Mouse (Mus musculus) left cerebral cortex, postnatal 14 days (tissue): Measurements from ENCODE around the gene Gm20388. TPM values are rescaled to one million over a fixed set of nuclear protein-coding genes. Genes with fewer than 3 reads are reported as not detected.
A peak's percentile ranks its signal among the peaks of the same experiment; 100 is the strongest.

Source experiments
- DNase-seq, 2 experiments: peaks; one replicate each; pipeline ENCODE4 v3.0.0; 2021 to 2022; ENCODE audit warnings: low spot score in 2 of 2, mixed read lengths in 1 of 2
- intact Hi-C: fragments of 180-260 bp; cut with DNase I; formaldehyde crosslinking; loops from one replicate; pipeline ENCODE4 v1.15.1; 2025
- total RNA-seq, 2 experiments: library from RNA; stranded (reverse); gene quantifications; 2 replicates each; pipeline ENCODE4 v1.2.3; 2021

Gene Gm20388
- total RNA-seq, 2 experiments from 2014 or later = 2.8 to 7.3 TPM

DNA sequence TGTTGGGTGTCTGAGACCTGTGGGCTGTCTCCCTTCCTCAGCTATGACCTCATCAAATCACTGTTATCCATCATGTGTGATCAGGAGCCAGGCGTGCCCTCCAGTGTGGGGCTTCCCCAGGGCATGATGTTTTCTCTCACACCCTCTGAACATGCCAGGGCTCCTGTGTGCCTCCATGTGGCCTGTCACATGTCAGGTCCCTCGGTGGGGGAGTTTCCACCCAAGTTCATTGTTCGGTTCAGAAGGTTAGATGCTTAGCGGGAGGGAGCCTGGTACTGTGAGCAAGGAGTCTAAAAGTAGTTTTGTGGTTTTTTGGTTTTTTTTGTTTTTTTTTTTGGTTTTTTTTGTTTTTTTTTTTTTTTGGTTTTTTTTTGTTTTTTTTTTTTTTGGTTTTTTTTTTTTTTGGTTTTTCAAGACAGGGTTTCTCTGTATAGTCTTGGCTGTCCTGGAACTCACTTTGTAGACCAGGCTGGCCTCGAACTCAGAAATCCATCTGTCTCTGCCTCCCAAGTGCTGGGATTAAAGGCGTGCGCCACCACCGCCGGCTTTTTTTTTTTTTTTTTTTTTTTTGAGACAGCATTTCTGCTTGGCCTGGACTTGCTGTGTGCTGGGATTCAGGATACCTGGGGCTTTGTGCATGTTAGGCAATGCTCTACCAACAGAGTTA is 553.4 kb downstream of the Gm20388 start:
- intact Hi-C loops = no loop called here
- no peak for DNase-seq

- intact Hi-C loops = no loop called here
- DNase-seq = no peak
Observed at GRCm38 (mm10) chr8:120464585-120464937, 553.9 kb downstream of the Gm20388 start.

- intact Hi-C loops = no loop called here
- peak; percentile 73 to 82 for DNase-seq
Observed at GRCm38 (mm10) chr8:120465710-120466109, 555.1 kb downstream of the Gm20388 start.

DNA sequence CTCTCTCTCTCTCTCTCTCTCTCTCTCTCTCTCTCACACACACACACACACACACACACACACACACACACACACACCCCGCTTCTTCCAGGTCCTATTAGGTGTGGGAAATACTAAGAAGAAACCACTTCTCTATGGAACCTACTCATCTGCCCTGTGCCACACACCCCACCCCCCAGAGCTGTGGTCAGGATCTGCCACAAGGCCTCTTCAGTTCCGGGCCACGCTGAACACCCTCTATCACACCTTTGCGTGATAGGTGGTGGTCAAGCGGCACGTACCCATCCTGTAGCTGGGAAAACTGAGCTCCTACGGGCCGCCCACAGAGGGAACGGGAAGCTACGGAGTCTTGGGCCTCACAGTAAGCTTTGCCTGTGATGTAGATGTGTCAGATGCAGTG is 555.6 kb downstream of the Gm20388 start:
- intact Hi-C loops = no loop called here

GRCm38 (mm10) chr8:120467598-120467997 is 557.0 kb downstream of the Gm20388 start:
- DNase-seq = no peak
- intact Hi-C loops = no loop called here

More for the DNA sequence above, 555.6 kb downstream of the Gm20388 start:
- DNase-seq = no peak

DNA sequence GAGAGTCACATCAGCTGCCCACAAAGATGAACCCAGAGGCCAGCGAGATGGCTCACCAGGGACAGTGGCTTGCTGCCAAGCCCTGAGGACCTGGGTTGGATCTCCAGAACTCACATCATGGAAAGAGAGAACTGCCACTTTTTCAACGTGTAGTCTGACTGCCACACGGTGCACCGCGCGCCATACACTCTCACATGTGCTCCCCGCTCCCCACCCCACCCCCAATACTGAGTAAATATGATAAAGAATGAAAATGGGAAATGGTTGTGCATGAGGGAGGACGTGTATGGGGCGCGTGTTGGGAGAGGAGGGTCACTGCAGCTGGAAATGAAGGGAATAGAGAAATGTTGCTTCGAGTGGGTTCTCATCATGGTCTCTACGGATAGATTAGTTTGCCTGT is 559.5 kb downstream of the Gm20388 start:
- intact Hi-C loops = no loop called here
- DNase-seq = no peak

- DNase-seq = no peak
- intact Hi-C loops = no loop called here
Observed at GRCm38 (mm10) chr8:120471166-120471565, 560.5 kb downstream of the Gm20388 start.

DNA sequence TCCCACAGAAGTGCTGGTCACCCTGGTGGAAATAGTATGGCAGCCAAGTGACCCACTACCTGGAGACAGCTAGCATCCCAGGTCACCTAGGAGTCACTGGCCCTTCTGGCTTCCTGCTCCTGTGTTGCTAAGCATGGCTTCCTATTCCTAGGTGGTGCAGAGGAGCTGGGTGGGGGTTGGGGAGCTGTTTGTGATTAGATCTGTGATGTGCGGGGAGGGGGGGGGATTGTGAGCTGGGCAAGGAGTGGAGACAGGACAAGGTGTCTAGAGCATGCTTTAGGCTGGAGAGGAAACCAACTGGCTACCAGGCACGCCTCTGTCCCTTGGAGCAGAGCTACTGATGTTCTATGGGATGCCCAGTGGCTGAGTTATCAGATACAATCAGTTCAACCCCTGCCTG is 561.1 kb downstream of the Gm20388 start:
- intact Hi-C loops = no loop called here

GRCm38 (mm10) chr8:120472230-120472629 is 561.6 kb downstream of the Gm20388 start:
- DNase-seq = no peak
- intact Hi-C loops = no loop called here

More for the DNA sequence above, 561.1 kb downstream of the Gm20388 start:
- no peak for DNase-seq

DNA sequence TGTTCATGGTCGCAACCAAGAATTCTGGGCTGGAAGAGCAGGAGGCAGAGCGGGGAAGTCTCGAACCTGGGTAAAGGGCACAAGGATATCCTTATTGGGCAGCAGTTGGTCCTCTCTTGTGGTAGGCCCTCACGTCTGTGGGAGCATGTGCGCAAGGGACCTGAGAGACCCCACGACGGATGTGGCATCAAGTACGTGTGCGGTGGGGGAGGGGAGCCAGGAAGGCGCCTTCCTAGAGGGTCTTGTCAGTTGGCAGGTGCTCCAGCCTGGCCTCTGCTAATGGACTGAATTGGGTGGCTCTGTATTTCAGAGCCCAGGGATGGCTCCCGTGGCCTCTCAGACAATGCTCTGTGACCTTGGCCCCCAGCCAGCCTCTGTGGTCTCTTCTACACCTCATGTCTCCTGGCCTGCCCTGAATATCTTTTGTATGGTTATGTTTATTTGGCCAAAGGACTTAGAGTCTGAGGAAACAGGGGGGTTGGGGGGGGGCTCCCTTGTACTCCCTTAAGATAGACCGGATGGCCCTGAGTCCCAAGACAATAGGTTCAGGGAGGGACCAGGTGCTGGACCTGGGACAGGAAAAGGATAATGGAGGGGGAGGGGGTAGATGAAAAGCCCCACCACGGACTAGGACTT is 563.2 kb downstream of the Gm20388 start:
- no peak for DNase-seq
- intact Hi-C loops = no loop called here

- intact Hi-C loops = no loop called here
- DNase-seq = no peak
Observed at GRCm38 (mm10) chr8:120474496-120475235, 564.0 kb downstream of the Gm20388 start.

- intact Hi-C loops = no loop called here
- DNase-seq = no peak
Observed at GRCm38 (mm10) chr8:120475462-120476201, 565.0 kb downstream of the Gm20388 start.

DNA sequence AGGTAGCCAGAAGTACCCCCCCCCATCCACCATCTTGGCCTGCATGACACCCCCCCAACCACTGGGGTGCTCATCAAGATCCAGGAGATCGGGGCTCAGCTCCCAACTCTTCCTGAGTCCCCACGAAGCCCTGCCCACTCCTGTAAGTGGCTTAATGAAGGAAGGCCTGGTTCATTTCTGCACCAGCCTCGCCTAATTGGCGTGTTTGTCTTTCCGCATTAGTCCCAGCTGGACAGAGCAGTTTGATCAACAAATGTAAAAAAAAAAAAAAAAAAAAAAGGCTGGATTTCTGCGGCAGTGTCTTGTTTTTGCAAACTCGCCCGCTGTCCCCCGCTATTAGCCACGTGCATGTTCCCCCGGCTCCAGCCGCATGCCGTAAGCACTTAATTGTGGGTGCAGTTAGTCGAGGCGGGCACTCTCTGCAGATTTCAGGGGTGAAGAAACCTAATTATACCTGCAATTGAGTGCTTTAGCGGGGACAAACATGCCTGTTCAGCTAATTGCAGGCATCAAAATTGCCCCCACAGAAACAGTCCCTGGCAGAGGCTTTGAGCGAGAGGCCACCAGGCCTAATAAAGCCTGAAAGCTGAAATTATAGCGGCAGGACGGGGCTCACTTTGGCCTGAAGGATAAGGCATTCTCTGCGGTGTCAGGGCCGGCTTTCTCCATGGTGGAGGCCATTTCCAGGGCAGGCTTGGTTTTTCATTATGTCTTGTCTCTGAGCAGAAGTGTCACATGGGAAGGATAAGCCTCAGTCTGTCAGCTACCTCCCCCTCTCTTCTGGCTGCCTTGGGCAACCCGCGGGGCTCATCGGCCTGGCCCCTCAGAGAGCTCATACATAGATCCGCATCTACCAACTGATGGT is 566.3 kb downstream of the Gm20388 start:
- intact Hi-C loops = no loop called here
- no peak for DNase-seq

DNA sequence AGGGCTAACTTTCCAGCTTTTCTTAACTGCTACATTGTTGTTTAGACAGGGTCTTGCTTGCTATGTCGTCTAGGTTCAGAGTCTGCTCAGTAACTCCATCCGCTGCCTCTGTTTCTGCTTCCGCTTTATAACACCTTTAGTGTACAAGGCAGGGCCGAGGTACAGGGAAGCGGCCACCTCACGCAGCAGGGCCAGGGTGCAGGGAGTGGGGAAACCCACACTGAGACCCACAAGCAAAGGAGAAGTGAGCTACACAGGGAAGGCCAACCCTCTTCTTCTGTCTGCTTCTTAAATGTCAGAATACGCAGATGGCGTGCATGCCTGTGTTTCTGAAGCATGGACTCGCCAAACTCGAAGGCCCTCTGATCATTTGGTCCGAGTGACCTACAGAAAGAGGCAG is 568.1 kb downstream of the Gm20388 start:
- DNase-seq = no peak
- intact Hi-C loops = no loop called here

GRCm38 (mm10) chr8:120479691-120480090 is 569.0 kb downstream of the Gm20388 start:
- no peak for DNase-seq
- intact Hi-C loops = no loop called here

GRCm38 (mm10) chr8:120482015-120482689 is 571.5 kb downstream of the Gm20388 start:
- no peak for DNase-seq
- intact Hi-C loops = no loop called here

DNA sequence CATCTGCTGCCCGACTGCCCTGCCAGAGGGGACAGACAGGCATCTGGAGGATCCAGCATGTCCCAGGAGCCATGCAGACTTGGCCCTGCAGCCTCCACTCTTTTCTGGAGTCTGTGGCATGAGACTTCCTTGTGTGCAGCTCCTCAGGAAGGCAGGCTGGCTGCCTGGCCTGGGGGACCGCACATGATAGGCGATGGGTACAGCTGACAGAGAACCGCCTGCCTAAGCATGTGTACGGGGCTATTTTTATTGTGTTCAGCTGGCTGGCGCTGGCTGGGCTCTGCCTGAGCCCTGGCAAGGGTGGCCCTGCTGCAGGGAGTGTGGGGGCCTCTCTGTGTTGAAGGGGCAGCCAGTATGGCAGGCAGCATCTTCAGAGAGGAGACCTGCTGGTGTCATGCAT is 573.8 kb downstream of the Gm20388 start:
- intact Hi-C loops = no loop called here
- peak; percentile 61 to 85 for DNase-seq

- peak in 1 of 2 experiments; percentile 54 for DNase-seq
- intact Hi-C loops = loop anchor here (5.0 kb wide), 3 partner anchors 73 to 193 kb away; no protein-coding TSS in a partner anchor
Observed at GRCm38 (mm10) chr8:120485116-120485515, 574.5 kb downstream of the Gm20388 start.
